Mouse (Mus musculus): ENCODE results near the gene Asic5. TPM values are rescaled to one million over a fixed set of nuclear protein-coding genes. Genes with fewer than 3 reads are reported as not detected.

The Asic5 gene
- total and polyA plus RNA-seq, 2 experiments from 2014 or later, result not detected

DNA sequence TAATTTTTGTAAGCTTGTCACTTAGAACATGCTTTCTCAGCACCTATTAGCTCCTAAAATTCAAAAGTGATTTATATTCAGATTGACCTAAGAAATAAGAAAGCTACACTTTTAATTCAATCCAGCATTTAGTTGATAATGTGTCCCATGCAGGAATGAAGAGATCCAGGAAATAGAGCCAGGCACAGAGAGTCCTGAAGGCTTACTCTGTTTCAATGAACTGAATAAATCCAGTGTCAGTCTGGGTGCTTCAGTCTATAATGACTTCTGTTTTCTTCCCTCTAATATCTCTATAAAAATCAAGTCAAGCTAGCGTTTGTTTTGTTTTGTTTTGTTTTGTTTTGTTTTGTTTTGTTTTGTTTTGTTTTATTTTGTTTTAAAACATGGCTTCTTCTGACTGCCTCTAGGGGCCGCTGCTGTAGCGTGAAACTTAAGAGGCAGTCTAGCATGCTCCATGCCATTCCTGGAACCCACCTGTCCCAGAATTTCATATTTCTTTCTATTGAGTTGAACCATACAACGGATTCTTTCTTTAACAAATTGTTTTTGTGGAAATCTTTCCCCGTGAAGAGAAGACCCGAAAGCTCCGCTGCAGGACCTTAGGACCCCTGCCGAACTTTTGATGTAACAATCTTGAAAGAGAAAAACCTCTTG lies 65.1 kb downstream of the Asic5 start:
- no peak overlapping the region for H3K9ac ChIP-seq (replicated peaks; ENCODE audit: low read depth, low read length)
- TF ChIP-seq CTCF (IDR thresholded peaks at IDR 0.05; ENCODE audit: low read depth) (peak; percentile 77), EP300 (IDR thresholded peaks at IDR 0.05; ENCODE audit: low read depth) (no peak)
- H3K4me3 ChIP-seq (ENCODE audit: low read depth, low read length), result no peak overlapping the region
- 27% methylated on average over 8 of the region's 8 CpGs for WGBS
- no peaks in the 10 kb centered on the region for H3K27me3 ChIP-seq (ENCODE audit: control insufficient read depth, insufficient read depth, low read length)
- DNase-seq (ENCODE audit: low spot score), result peak; percentile 60
- peaks cover 10% of the 10 kb centered on the region; the same call in 1 of the 2 replicates for H3K36me3 ChIP-seq (replicated peaks; ENCODE audit: control insufficient read depth, insufficient read depth, low read length)
- H3K4me2 ChIP-seq (ENCODE audit: low read depth, low read length), result no peak overlapping the region
- no peak overlapping the region for H3K27ac ChIP-seq (ENCODE audit: low read depth)
- H3K4me1 ChIP-seq (ENCODE audit: control insufficient read depth, insufficient read depth), result no peaks in the 10 kb centered on the region
- no peaks in the 10 kb centered on the region for H3K9me3 ChIP-seq (replicated peaks; ENCODE audit: control insufficient read depth, low read length)
- ATAC-seq (ENCODE audit: insufficient read depth, low read depth), result no peak

DNA sequence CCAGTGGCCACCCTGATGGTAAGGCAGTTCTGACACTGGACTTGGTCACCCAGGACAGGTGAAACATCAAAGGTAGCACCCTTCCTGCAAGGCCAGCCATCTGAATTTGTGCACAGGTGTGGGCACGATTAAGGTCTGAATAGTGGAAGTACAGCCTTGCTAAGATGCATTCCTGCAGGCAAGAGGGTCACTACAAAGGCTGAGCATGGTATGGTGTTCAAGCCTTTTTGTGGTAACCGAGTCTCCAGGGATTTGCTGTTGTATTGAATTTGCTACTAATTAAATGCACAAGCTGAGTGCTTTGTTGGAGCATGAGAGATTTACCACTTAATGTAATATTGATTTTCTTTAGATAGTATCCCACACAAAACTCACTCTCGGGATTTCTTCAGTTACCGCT lies 66.0 kb downstream of the Asic5 start:
- no peaks in the 10 kb centered on the region for H3K4me1 ChIP-seq (ENCODE audit: control insufficient read depth, insufficient read depth)
- H3K9me3 ChIP-seq (replicated peaks; ENCODE audit: control insufficient read depth, low read length), result no peaks in the 10 kb centered on the region
- no peaks in the 10 kb centered on the region for H3K27me3 ChIP-seq (ENCODE audit: control insufficient read depth, insufficient read depth, low read length)
- peaks cover 10% of the 10 kb centered on the region; the same call in 1 of the 2 replicates for H3K36me3 ChIP-seq (replicated peaks; ENCODE audit: control insufficient read depth, insufficient read depth, low read length)
- no peak overlapping the region for H3K4me3 ChIP-seq (ENCODE audit: low read depth, low read length)
- WGBS, result 77% methylated on average over 4 of the region's 4 CpGs
- no peak overlapping the region for H3K9ac ChIP-seq (replicated peaks; ENCODE audit: low read depth, low read length)
- H3K4me2 ChIP-seq (ENCODE audit: low read depth, low read length), result no peak overlapping the region
- DNase-seq (ENCODE audit: low spot score), result no peak
- no peak for ATAC-seq (ENCODE audit: insufficient read depth, low read depth)
- H3K27ac ChIP-seq (ENCODE audit: low read depth), result no peak overlapping the region
- TF ChIP-seq EP300 (IDR thresholded peaks at IDR 0.05; ENCODE audit: low read depth) (no peak), CTCF (IDR thresholded peaks at IDR 0.05; ENCODE audit: low read depth) (no peak)

DNA sequence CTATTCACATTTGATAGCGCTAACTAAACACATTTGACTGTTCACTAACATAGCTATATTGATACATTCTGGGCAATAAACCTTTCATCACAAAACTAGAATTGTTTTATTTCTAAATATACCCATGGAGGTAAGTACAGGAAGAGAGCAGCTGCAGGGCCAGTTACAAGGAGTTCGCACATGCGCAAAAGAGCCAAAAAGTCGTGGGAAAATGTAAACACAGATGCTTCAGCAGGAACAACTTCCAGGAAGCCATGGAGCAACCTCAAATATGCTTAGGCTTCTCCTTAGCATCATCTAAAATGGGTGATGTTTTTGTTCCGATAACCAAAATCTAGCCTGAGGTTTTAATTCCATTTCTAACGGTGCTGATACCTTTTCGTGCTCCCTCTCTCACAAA lies 66.6 kb downstream of the Asic5 start:
- no peak overlapping the region for H3K4me2 ChIP-seq (ENCODE audit: low read depth, low read length)
- H3K27me3 ChIP-seq (ENCODE audit: control insufficient read depth, insufficient read depth, low read length), result no peaks in the 10 kb centered on the region
- no peak for DNase-seq (ENCODE audit: low spot score)
- no peaks in the 10 kb centered on the region for H3K4me1 ChIP-seq (ENCODE audit: control insufficient read depth, insufficient read depth)
- no peak for TF ChIP-seq EP300 (IDR thresholded peaks at IDR 0.05; ENCODE audit: low read depth)
- TF ChIP-seq CTCF (IDR thresholded peaks at IDR 0.05; ENCODE audit: low read depth), result no peak
- 61% methylated on average over 7 of the region's 7 CpGs for WGBS
- H3K9ac ChIP-seq (replicated peaks; ENCODE audit: low read depth, low read length), result no peak overlapping the region
- no peak overlapping the region for H3K27ac ChIP-seq (ENCODE audit: low read depth)
- peaks cover 10% of the 10 kb centered on the region; the same call in 1 of the 2 replicates for H3K36me3 ChIP-seq (replicated peaks; ENCODE audit: control insufficient read depth, insufficient read depth, low read length)
- ATAC-seq (ENCODE audit: insufficient read depth, low read depth), result no peak
- no peak overlapping the region for H3K4me3 ChIP-seq (ENCODE audit: low read depth, low read length)
- no peaks in the 10 kb centered on the region for H3K9me3 ChIP-seq (replicated peaks; ENCODE audit: control insufficient read depth, low read length)

DNA sequence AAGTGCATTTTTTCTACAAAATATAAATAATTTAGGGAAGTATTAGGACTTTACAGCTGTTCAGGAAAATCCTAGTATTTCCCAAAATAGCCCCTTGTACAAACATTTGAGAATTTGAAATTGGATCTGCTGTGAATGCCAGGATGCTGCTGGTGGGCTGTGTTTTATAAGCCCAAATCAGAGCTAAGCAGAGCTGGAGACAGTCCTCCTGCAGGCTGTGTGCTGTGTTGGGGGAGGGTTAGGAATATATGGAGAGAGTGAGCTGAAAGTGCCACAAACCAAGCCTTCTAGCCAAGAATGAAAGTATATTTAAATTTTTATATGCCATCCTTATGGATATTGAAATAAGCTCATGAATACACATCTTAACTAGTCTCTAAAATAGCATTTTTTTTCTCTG lies 69.4 kb downstream of the Asic5 start:
- ATAC-seq (ENCODE audit: insufficient read depth, low read depth), result no peak
- no peaks in the 10 kb centered on the region for H3K4me1 ChIP-seq (ENCODE audit: control insufficient read depth, insufficient read depth)

DNA sequence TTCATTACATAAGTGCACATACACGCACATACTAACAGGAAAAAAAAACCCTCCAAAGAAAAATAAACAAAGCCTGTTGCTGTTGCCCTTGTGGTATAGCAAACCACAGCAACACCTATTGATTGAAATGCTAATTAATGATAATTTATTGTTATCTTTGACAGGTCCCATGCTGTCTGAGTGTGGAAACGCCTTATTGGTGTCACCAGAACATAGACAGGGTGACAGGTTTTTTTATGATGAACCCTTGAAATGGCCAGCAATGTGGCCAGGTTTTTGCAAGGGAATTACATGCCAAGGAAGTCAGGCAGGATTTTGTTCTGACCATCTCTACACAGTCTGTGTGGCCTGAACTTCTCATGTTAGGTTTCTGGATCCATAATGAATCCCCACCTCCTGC lies 69.9 kb downstream of the Asic5 start:
- TF ChIP-seq EP300 (IDR thresholded peaks at IDR 0.05; ENCODE audit: low read depth) (no peak), CTCF (IDR thresholded peaks at IDR 0.05; ENCODE audit: low read depth) (no peak)
- H3K4me2 ChIP-seq (ENCODE audit: low read depth, low read length), result no peak overlapping the region
- H3K27me3 ChIP-seq (ENCODE audit: control insufficient read depth, insufficient read depth, low read length), result no peaks in the 10 kb centered on the region
- no peak overlapping the region for H3K27ac ChIP-seq (ENCODE audit: low read depth)
- WGBS, result 67% methylated on average over 2 of the region's 2 CpGs
- ATAC-seq (ENCODE audit: insufficient read depth, low read depth) (no peak), DNase-seq (ENCODE audit: low spot score) (no peak)
- no peak overlapping the region for H3K4me3 ChIP-seq (ENCODE audit: low read depth, low read length)
- H3K36me3 ChIP-seq (replicated peaks; ENCODE audit: control insufficient read depth, insufficient read depth, low read length), result 0 out of 2 replicates have a peak, but pooled peaks cover 4% of the 10 kb centered on the region
- peaks cover under 1% of the 10 kb centered on the region; the same call in 1 of the 2 replicates for H3K4me1 ChIP-seq (ENCODE audit: control insufficient read depth, insufficient read depth)
- H3K9me3 ChIP-seq (replicated peaks; ENCODE audit: control insufficient read depth, low read length), result no peaks in the 10 kb centered on the region
- no peak overlapping the region for H3K9ac ChIP-seq (replicated peaks; ENCODE audit: low read depth, low read length)

More for the DNA sequence above, 69.4 kb downstream of the Asic5 start:
- H3K36me3 ChIP-seq (replicated peaks; ENCODE audit: control insufficient read depth, insufficient read depth, low read length), result peaks cover 4% of the 10 kb centered on the region; the same call in 1 of the 2 replicates
- H3K27ac ChIP-seq (ENCODE audit: low read depth), result no peak overlapping the region
- no peak overlapping the region for H3K4me2 ChIP-seq (ENCODE audit: low read depth, low read length)
- no peaks in the 10 kb centered on the region for H3K9me3 ChIP-seq (replicated peaks; ENCODE audit: control insufficient read depth, low read length)
- H3K27me3 ChIP-seq (ENCODE audit: control insufficient read depth, insufficient read depth, low read length), result no peaks in the 10 kb centered on the region
- H3K9ac ChIP-seq (replicated peaks; ENCODE audit: low read depth, low read length), result no peak overlapping the region
- no peak for DNase-seq (ENCODE audit: low spot score)
- H3K4me3 ChIP-seq (ENCODE audit: low read depth, low read length), result no peak overlapping the region
- TF ChIP-seq EP300 (IDR thresholded peaks at IDR 0.05; ENCODE audit: low read depth) (no peak), CTCF (IDR thresholded peaks at IDR 0.05; ENCODE audit: low read depth) (no peak)
